Mouse (Mus musculus) hindbrain, postnatal 0 days (tissue): Measurements from ENCODE around the gene Zfp652. TPM values are rescaled to one million over a fixed set of nuclear protein-coding genes. Genes with fewer than 3 reads are reported as not detected.
"Not testable (repeated sequence)": the region's sequence is repeated elsewhere in the genome, so short reads cannot be mapped to it uniquely, and the experiment has no call there.

Experiments
- ATAC-seq: fragments of 200-750 bp; cut with Nextera tagmentation; 2 replicates; pipeline ENCODE4 v1.8.0; 2017; ENCODE audit warnings: mild to moderate bottlenecking, moderate TSS enrichment, moderate library complexity
- DNase-seq: peaks from one replicate; pipeline ENCODE4 v3.0.0-alpha.2; 2015; ENCODE audit warnings: low spot score
- H3K27ac ChIP-seq: fragments of 300-500 bp; sonication (generic); 2 replicates; pipeline ENCODE4 v1.5.1; 2014; ENCODE audit warnings: mild to moderate bottlenecking
- H3K27me3 ChIP-seq: fragments of 300-500 bp; sonication (generic); 2 replicates; pipeline ENCODE4 v1.6.1; 2014; ENCODE audit warnings: low read length, mixed read lengths; ENCODE audit not compliant: insufficient read depth
- H3K36me3 ChIP-seq: fragments of 300-500 bp; sonication (generic); 2 replicates; pipeline ENCODE4 v1.6.1; 2014; ENCODE audit warnings: low read length, mixed read lengths; ENCODE audit not compliant: insufficient read depth
- H3K4me1 ChIP-seq: fragments of 300-500 bp; sonication (generic); 2 replicates; pipeline ENCODE4 v1.6.1; 2014; ENCODE audit warnings: antibody characterized with exemption, low read length, mixed read lengths; ENCODE audit not compliant: insufficient read depth
- H3K4me2 ChIP-seq: fragments of 300-500 bp; sonication (generic); 2 replicates; pipeline ENCODE4 v1.6.1; 2014; ENCODE audit warnings: low read depth, mild to moderate bottlenecking, low read length, moderate library complexity, mixed read lengths
- H3K4me3 ChIP-seq: fragments of 300-500 bp; sonication (generic); 2 replicates; pipeline ENCODE4 v1.5.1; 2014; ENCODE audit warnings: low read length
- H3K9ac ChIP-seq: fragments of 300-500 bp; sonication (generic); replicated peaks from 2 replicates; pipeline ENCODE4 v1.6.1; 2014; ENCODE audit warnings: mild to moderate bottlenecking, low read length, moderate library complexity, mixed read lengths
- H3K9me3 ChIP-seq: fragments of 300-500 bp; sonication (generic); 2 replicates; pipeline ENCODE4 v1.6.1; 2016; ENCODE audit warnings: low read length, mixed read lengths
- CTCF ChIP-seq: IDR thresholded peaks from 2 replicates; pipeline ENCODE4 v1.5.1; 2016; ENCODE audit warnings: antibody characterized with exemption, control low read depth, low read depth
- WGBS: fragments of 180-500 bp; shearing (Covaris S2); extraction: QIAGEN DNeasy Blood & Tissue Kit; methylation state at CpG from one replicate; pipeline ENCODE4 v1.1.7; 2014; 5-methylcytosine and 5-hydroxymethylcytosine counted together
- polyA plus RNA-seq: library from polyadenylated mRNA; unstranded; fragments of >200 nt; fragmentation: Nextera tagmentation; extraction: Ambion mirVana; gene quantifications from 2 replicates; pipeline ENCODE4 v1.2.1, GENCODE M21; 2015
- total RNA-seq: library from RNA; depleted of rRNA; stranded (reverse); fragments of >200 nt; gene quantifications from 2 replicates; pipeline ENCODE4 v1.2.3, GENCODE M21; 2014

Zfp652 gene
- total and polyA plus RNA-seq, 2 experiments from 2014 or later, result 15.2 to 23.0 TPM

DNA sequence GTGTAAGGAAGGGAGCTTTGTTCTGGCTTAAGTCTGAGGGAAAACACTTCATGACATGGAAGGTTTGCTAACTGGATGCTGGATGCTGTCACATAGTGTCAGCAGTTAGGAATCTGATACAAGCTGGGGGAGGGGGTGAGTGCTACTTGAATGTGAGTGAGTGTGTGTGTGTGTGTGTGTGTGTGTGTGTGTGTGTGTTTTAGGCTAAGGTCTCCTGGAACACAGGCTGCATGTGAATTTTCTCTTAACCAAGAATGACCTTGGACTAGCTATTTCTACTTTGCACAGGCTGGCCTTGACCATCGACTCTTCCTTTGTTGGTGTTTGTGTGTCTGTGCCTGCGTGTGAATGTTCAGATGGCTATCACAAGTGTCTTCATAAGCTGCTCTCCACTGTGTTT is 32.0 kb downstream of the Zfp652 start:
- H3K4me3 ChIP-seq, result no peak overlapping the region
- no peak for DNase-seq
- no peak overlapping the region for H3K27ac ChIP-seq
- no peak for ATAC-seq
- no peaks in the 10 kb centered on the region for H3K27me3 ChIP-seq
- no peak overlapping the region for H3K9ac ChIP-seq
- TF ChIP-seq CTCF, result no peak
- no peaks in the 10 kb centered on the region for H3K4me1 ChIP-seq
- no peaks in the 10 kb centered on the region for H3K9me3 ChIP-seq
- WGBS, result 98% methylated on average over 2 of the region's 2 CpGs
- no peak overlapping the region for H3K4me2 ChIP-seq
- no peaks in the 10 kb centered on the region for H3K36me3 ChIP-seq

DNA sequence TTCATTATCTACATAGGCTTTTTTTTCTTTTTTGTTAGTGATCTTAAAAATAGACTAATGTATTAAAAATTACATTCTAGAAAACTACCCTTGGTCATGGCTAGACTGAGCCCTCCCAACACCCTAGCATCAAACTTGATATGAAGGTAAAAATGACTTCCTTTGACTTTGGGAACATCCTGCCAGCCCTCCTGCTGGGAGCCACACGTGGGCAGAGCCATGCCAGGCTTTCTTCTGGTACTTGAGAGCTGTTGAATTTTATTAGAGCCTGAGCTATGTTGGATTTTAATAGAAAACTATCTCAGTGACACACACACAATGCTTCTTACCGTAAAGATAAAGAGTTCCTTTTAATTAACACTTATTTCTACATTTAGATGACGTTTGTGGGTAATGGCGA is 34.3 kb downstream of the Zfp652 start:
- 72% methylated on average over 4 of the region's 4 CpGs for WGBS
- Histone ChIP-seq H3K4me2 (no peak overlapping the region), H3K36me3 (no peaks in the 10 kb centered on the region), H3K4me3 (no peak overlapping the region), H3K9ac (no peak overlapping the region), H3K27me3 (no peaks in the 10 kb centered on the region), H3K9me3 (no peaks in the 10 kb centered on the region), H3K27ac (no peak overlapping the region), H3K4me1 (no peaks in the 10 kb centered on the region)
- no peak for TF ChIP-seq CTCF
- DNase-seq (no peak), ATAC-seq (no peak)

- no peaks in the 10 kb centered on the region for H3K27me3 ChIP-seq
- H3K4me3 ChIP-seq, result no peak overlapping the region
- no peaks in the 10 kb centered on the region for H3K9me3 ChIP-seq
- H3K36me3 ChIP-seq, result peaks cover 2% of the 10 kb centered on the region; the same call in 1 of the 2 replicates
- no peak overlapping the region for H3K27ac ChIP-seq
- H3K4me2 ChIP-seq, result no peak overlapping the region
- DNase-seq, result no peak
- H3K9ac ChIP-seq, result no peak overlapping the region
- WGBS, result 73% methylated on average over 5 of the region's 5 CpGs
- no peak for TF ChIP-seq CTCF
- no peaks in the 10 kb centered on the region for H3K4me1 ChIP-seq
- no peak for ATAC-seq
These were observed 35.9 kb downstream of the Zfp652 start for GRCm38 (mm10) chr11:95748331-95748730.

- Histone ChIP-seq H3K9me3 (no peaks in the 10 kb centered on the region), H3K4me1 (no peaks in the 10 kb centered on the region), H3K9ac (no peak overlapping the region), H3K27me3 (no peaks in the 10 kb centered on the region), H3K27ac (no peak overlapping the region), H3K4me2 (no peak overlapping the region), H3K36me3 (peaks cover 8% of the 10 kb centered on the region), H3K4me3 (no peak overlapping the region)
- no peak for ATAC-seq
- TF ChIP-seq CTCF, result no peak
- WGBS, result 92% methylated on average over 15 of the region's 15 CpGs
- DNase-seq, result no peak
These were observed 37.1 kb downstream of the Zfp652 start for GRCm38 (mm10) chr11:95749619-95750018.

DNA sequence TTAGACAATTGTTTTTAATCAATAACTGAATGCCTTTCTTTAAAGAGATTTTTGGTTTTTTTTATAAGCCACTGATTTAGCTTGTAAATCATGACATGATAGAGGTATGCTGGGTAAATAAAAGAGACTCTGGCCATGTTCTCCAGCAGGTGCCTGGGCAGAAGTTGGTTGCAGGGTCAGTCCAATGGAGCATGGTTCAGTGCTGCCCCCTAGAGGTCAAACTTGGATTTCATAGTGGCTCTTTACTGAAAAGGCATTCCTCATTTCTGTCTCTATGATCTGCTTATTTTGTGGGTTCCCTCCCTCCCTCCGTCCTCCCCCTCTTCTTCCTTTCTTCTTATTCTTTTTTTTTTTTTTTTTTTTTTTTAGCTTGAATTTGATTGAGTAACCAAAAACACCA is 38.5 kb downstream of the Zfp652 start:
- Histone ChIP-seq H3K4me3 (no peak overlapping the region), H3K4me1 (no peaks in the 10 kb centered on the region), H3K4me2 (no peak overlapping the region), H3K36me3 (peaks cover 8% of the 10 kb centered on the region), H3K27me3 (no peaks in the 10 kb centered on the region), H3K9me3 (no peaks in the 10 kb centered on the region), H3K27ac (no peak overlapping the region), H3K9ac (no peak overlapping the region)
- DNase-seq (peak; percentile 85), ATAC-seq (no peak)
- WGBS, result 0% methylated on average over 1 of the region's 1 CpGs
- TF ChIP-seq CTCF, result peak; percentile 92

GRCm38 (mm10) chr11:95755137-95755536 is 42.7 kb downstream of the Zfp652 start:
- H3K9me3 ChIP-seq, H3K4me1 ChIP-seq, H3K4me2 ChIP-seq, H3K4me3 ChIP-seq, H3K27ac ChIP-seq, ATAC-seq, H3K9ac ChIP-seq, H3K27me3 ChIP-seq, DNase-seq: not testable (repeated sequence)
- 97% methylated on average over 4 of the region's 4 CpGs for WGBS
- H3K36me3 ChIP-seq, result peaks cover 11% of the 10 kb centered on the region

GRCm38 (mm10) chr11:95760521-95760920 is 48.0 kb downstream of the Zfp652 start:
- Histone ChIP-seq H3K27ac (no peak overlapping the region), H3K4me3 (no peak overlapping the region), H3K4me2 (no peak overlapping the region), H3K4me1 (no peaks in the 10 kb centered on the region), H3K27me3 (no peaks in the 10 kb centered on the region), H3K9me3 (no peaks in the 10 kb centered on the region), H3K36me3 (peaks cover 14% of the 10 kb centered on the region; the same call in 1 of the 2 replicates), H3K9ac (no peak overlapping the region)
- DNase-seq (no peak), ATAC-seq (no peak)
- no peak for TF ChIP-seq CTCF
- 83% methylated on average over 5 of the region's 5 CpGs for WGBS
